Mouse (Mus musculus): Measurements from ENCODE around the gene Adcy1. TPM values are rescaled to one million over a fixed set of nuclear protein-coding genes. Genes with fewer than 3 reads are reported as not detected.

The Adcy1 gene
- polyA plus RNA-seq (2015; fragmentation: Nextera tagmentation; extraction: Ambion mirVana): 0.27 and 0.37 TPM in 2 replicates

DNA sequence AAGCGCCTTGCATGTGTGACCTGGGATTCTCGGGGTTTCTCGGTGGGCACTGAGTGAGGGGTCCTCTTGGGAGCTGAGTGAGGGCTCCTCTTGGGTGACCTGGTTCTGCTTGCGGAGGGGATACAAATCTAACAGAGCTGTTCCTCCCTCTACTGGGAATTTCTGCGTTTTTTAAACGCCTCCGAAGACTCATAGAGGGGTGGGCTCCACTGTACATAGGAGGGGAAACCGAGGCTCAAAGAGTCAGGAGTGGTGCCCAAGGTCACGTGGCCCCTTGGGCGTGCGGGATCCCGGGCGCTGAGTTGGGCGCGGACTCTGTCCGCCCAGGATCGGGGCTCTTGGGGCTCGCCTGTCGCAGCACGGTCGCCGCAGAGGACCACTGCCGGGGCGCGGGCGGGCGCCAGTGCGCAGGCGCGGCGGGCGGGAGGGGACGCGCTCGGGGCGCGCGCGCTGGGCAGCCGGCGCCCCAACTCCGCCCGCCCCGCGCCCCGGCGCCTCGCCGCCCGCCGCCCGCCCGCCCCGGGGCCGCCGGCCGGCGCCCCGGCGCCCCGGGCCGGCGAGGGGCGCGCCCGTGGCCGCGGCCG lies at the start of gene Adcy1:
TSS of gene Adcy1 (plus strand) at position 489 of the 584 bp plus-strand sequence.

DNA sequence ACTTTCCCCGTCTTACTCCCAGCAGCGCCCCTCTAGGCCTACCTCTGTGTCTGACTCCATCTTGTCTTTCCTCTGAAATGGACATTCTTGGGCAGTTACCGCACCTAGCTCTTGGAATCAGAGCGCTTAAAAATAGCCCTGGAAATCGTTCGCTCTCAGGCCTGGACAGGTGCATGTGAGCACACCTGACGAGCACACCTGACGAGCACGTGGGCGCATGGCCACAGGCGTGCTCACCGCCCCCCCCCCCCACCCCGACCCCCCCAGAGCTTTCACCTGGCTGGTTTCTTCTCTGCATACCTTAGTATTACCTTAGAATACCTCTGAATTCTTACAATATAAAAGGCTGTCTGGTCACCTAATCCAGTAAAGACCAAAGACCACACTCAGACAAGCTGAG lies 125.2 kb downstream of the Adcy1 start, which contains the start of gene Gm11985:
TSS of gene Gm11985 (minus strand) at position 101 of the 400 bp plus-strand sequence.

GRCm38 (mm10) chr11:7197491-7197941 lies 134.2 kb downstream of the Adcy1 start, which contains the start of gene Igfbp1:
Igfbp1 (plus strand) TSS chr11:7197782.

GRCm38 (mm10) chr11:7213501-7214341 lies 150.4 kb downstream of the Adcy1 start, which contains the start of gene Igfbp3:
Igfbp3 (minus strand) TSS chr11:7213923.

Other genes with a start within 250 kb of the Adcy1 start
- gene Gm11983, start 225.8 kb upstream of the Adcy1 start, polyA plus RNA-seq (2015; fragmentation: Nextera tagmentation; extraction: Ambion mirVana): not detected in 2 replicates
- gene Gm11985, start 125.1 kb downstream of the Adcy1 start, polyA plus RNA-seq (2015; fragmentation: Nextera tagmentation; extraction: Ambion mirVana): not detected in 2 replicates
- gene Igfbp1, start 134.3 kb downstream of the Adcy1 start, polyA plus RNA-seq (2015; fragmentation: Nextera tagmentation; extraction: Ambion mirVana): 0.35 and 0.86 TPM in 2 replicates
- 77.3 and 90.9 TPM in 2 replicates for gene Igfbp3, start 150.4 kb downstream of the Adcy1 start, polyA plus RNA-seq (2015; fragmentation: Nextera tagmentation; extraction: Ambion mirVana)